Mouse (Mus musculus): Measurements from ENCODE around the gene Smarca5. TPM values are rescaled to one million over a fixed set of nuclear protein-coding genes. Genes with fewer than 3 reads are reported as not detected.

Smarca5 gene
- polyA plus RNA-seq, 1 experiment from 2014 or later, result 130 TPM

GRCm38 (mm10) chr8:80661055-80661454, 78.2 kb downstream of the Smarca5 start:
- ATAC-seq (ENCODE audit: insufficient number of reproducible peaks, insufficient read depth, low FRiP score, low TSS enrichment), result no peak

DNA sequence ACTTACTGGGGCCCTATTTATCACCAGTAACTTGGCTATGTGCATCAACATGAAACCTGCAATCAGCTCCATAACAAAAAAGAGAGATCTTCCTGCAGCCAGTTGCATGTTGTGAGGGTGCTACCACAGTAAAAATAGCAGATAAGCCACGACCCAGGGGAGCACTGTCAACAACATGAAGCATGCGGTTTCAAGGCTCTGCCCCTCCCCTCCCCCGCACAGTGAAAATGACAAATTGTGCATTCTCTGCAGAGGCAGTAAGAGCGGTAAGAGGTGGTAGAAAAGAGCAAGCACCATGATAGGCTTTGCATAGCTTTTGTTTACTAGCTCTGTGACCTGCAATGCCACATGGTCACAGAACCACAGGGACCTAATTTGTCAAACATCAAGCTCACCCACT, 81.7 kb downstream of the Smarca5 start:
- Histone ChIP-seq H3K9me3 (no peaks in the 10 kb centered on the region), H3K4me3 (no peak overlapping the region), H3K27ac (no peak overlapping the region), H3K36me3 (no peaks in the 10 kb centered on the region), H3K9ac (no peak overlapping the region), H3K4me2 (replicated peaks) (no peak overlapping the region), H3K27me3 (no peaks in the 10 kb centered on the region), H3K4me1 (no peaks in the 10 kb centered on the region)
- ATAC-seq (ENCODE audit: insufficient number of reproducible peaks, insufficient read depth, low FRiP score, low TSS enrichment), result no peak
- WGBS, result 49% methylated on average over 4 of the region's 4 CpGs

More at GRCm38 (mm10) chr8:80661055-80661454, 78.2 kb downstream of the Smarca5 start:
- 76% methylated on average over 4 of the region's 4 CpGs for WGBS
- no peaks in the 10 kb centered on the region for H3K9me3 ChIP-seq
- no peak overlapping the region for H3K4me3 ChIP-seq
- no peak overlapping the region for H3K4me2 ChIP-seq (replicated peaks)
- no peak overlapping the region for H3K27ac ChIP-seq
- H3K4me1 ChIP-seq, result no peaks in the 10 kb centered on the region
- no peaks in the 10 kb centered on the region for H3K27me3 ChIP-seq
- H3K36me3 ChIP-seq, result no peaks in the 10 kb centered on the region
- H3K9ac ChIP-seq, result no peak overlapping the region

Other genes with a start within 250 kb of the Smarca5 start
- 4.3 and 5.2 TPM in 2 replicates for gene Gypa, start 245.7 kb downstream of the Smarca5 start, polyA plus RNA-seq (2016; fragmentation: Nextera tagmentation; extraction: Ambion mirVana)
- gene Frem3, start 128.4 kb downstream of the Smarca5 start, polyA plus RNA-seq (2016; fragmentation: Nextera tagmentation; extraction: Ambion mirVana), result not detected in 2 replicates
- gene Gab1, start 141.0 kb upstream of the Smarca5 start, polyA plus RNA-seq (2016; fragmentation: Nextera tagmentation; extraction: Ambion mirVana), result 24.4 and 26.9 TPM in 2 replicates

All from embryonic facial prominence, embryonic 12.5 days (tissue).